Mouse (Mus musculus) mouse trophoblast stem cell (cell line): ENCODE measurements at regions not wholly inside any gene's neighbourhood (a gene's known extent, or its start where the extent isn't known, plus 50 kb on each side); places are given as distances from the start of the nearest gene placed in this dataset.

Experiments
- in situ Hi-C, 2 experiments: fragments of 300-500 bp; cut with MseI, MboI; formaldehyde crosslinking; loops; 2 replicates in 1 of 2; 3 replicates in 1 of 2; pipeline ENCODE4 v1.15.1; 2025

- in situ Hi-C loops, result no loop called here
These were observed 1249.9 kb upstream of the Lrrc6 start for GRCm38 (mm10) chr15:67750582-67750981.

GRCm38 (mm10) chr15:67743332-67743731 is 1242.6 kb upstream of the Lrrc6 start:
- in situ Hi-C loops, result no loop called here

GRCm38 (mm10) chr15:67732988-67733387 is 1232.3 kb upstream of the Lrrc6 start:
- in situ Hi-C loops, result no loop called here

GRCm38 (mm10) chr15:67729492-67729891 is 1228.8 kb upstream of the Lrrc6 start:
- in situ Hi-C loops, result no loop called here

- in situ Hi-C loops, result no loop called here
These were observed 1224.5 kb upstream of the Lrrc6 start for GRCm38 (mm10) chr15:67725239-67725638.

GRCm38 (mm10) chr15:67714203-67714602 is 1213.5 kb upstream of the Lrrc6 start:
- in situ Hi-C loops, result no loop called here

- in situ Hi-C loops, result no loop called here
These were observed 1185.4 kb upstream of the Lrrc6 start for GRCm38 (mm10) chr15:67686140-67686539.

- in situ Hi-C loops, result no loop called here
These were observed 1172.6 kb upstream of the Lrrc6 start for GRCm38 (mm10) chr15:67673276-67673675.

GRCm38 (mm10) chr15:67636155-67636554 is 1135.4 kb upstream of the Lrrc6 start:
- in situ Hi-C loops, result no loop called here

- in situ Hi-C loops, result no loop called here
These were observed 1126.1 kb upstream of the Lrrc6 start for GRCm38 (mm10) chr15:67626704-67627287.

GRCm38 (mm10) chr15:67611896-67612295 is 1111.2 kb upstream of the Lrrc6 start:
- in situ Hi-C loops, result no loop called here

GRCm38 (mm10) chr15:67598426-67598825 is 1097.7 kb upstream of the Lrrc6 start:
- in situ Hi-C loops, result no loop called here

- in situ Hi-C loops, result no loop called here
These were observed 1075.9 kb upstream of the Lrrc6 start for GRCm38 (mm10) chr15:67576581-67576980.

- in situ Hi-C loops, result no loop called here
These were observed 1070.9 kb upstream of the Lrrc6 start for GRCm38 (mm10) chr15:67571614-67572013.

GRCm38 (mm10) chr15:67557304-67557703 is 1056.6 kb upstream of the Lrrc6 start:
- in situ Hi-C loops, result no loop called here

- in situ Hi-C loops, result no loop called here
These were observed 1051.2 kb upstream of the Lrrc6 start for GRCm38 (mm10) chr15:67551911-67552310.

GRCm38 (mm10) chr15:67546896-67547400 is 1046.2 kb upstream of the Lrrc6 start:
- in situ Hi-C loops, result no loop called here

- in situ Hi-C loops, result no loop called here
These were observed 1045.0 kb upstream of the Lrrc6 start for GRCm38 (mm10) chr15:67545745-67546144.

- in situ Hi-C loops, result no loop called here
These were observed 1013.0 kb upstream of the Lrrc6 start for GRCm38 (mm10) chr15:67513722-67514121.

- in situ Hi-C loops, result no loop called here
These were observed 994.4 kb upstream of the Lrrc6 start for GRCm38 (mm10) chr15:67495001-67495658.

GRCm38 (mm10) chr15:67481733-67482132 is 981.0 kb upstream of the Lrrc6 start:
- in situ Hi-C loops, result no loop called here

GRCm38 (mm10) chr15:67474325-67474724 is 973.6 kb upstream of the Lrrc6 start:
- in situ Hi-C loops, result no loop called here

GRCm38 (mm10) chr15:67472979-67473378 is 972.3 kb upstream of the Lrrc6 start:
- in situ Hi-C loops, result no loop called here
